Mouse (Mus musculus) lung, adult 18-20 months (tissue): ENCODE measurements around the gene Pfkp.
A peak's percentile ranks its signal among the peaks of the same experiment; 100 is the strongest.

Experiments used
- DNase-seq, 2 experiments: peaks; one replicate each; pipeline ENCODE4 v3.0.0; 2022; ENCODE audit warnings: mixed read lengths in 2 of 2

The Pfkp gene

GRCm38 (mm10) chr13:6648669-6649233 lies at the start of gene Pfkp:
Pfkp (minus strand) TSS chr13:6648777.
- peak; percentile 91 to 92 for DNase-seq

- no peak for DNase-seq
Observed at GRCm38 (mm10) chr13:6690607-6691006, 42.0 kb upstream of the Pfkp start.

GRCm38 (mm10) chr13:6689962-6690361 lies 41.4 kb upstream of the Pfkp start:
- peak; percentile 45 for DNase-seq

GRCm38 (mm10) chr13:6688790-6689433 lies 40.3 kb upstream of the Pfkp start:
- DNase-seq: peak; percentile 6 to 10

GRCm38 (mm10) chr13:6666887-6667286 lies 18.3 kb upstream of the Pfkp start:
- DNase-seq: no peak

GRCm38 (mm10) chr13:6665506-6665905 lies 16.9 kb upstream of the Pfkp start:
- no peak for DNase-seq

GRCm38 (mm10) chr13:6664216-6664615 lies 15.6 kb upstream of the Pfkp start:
- no peak for DNase-seq

- peak; percentile 17 to 26 for DNase-seq
Observed at GRCm38 (mm10) chr13:6659314-6659713, 10.7 kb upstream of the Pfkp start.

GRCm38 (mm10) chr13:6657300-6657699 lies 8.7 kb upstream of the Pfkp start:
- DNase-seq: no peak

GRCm38 (mm10) chr13:6649542-6649941 lies 965 bp upstream of the Pfkp start:
- DNase-seq: no peak

GRCm38 (mm10) chr13:6647992-6648668 lies 447 bp downstream of the Pfkp start:
- no peak for DNase-seq

GRCm38 (mm10) chr13:6647067-6647991 lies 1.2 kb downstream of the Pfkp start:
- DNase-seq: peak; percentile 65 to 68

- no peak for DNase-seq
Observed at GRCm38 (mm10) chr13:6646674-6647066, 1.9 kb downstream of the Pfkp start.

GRCm38 (mm10) chr13:6646266-6646665 lies 2.3 kb downstream of the Pfkp start:
- DNase-seq: no peak

GRCm38 (mm10) chr13:6643968-6644367 lies 4.6 kb downstream of the Pfkp start:
- DNase-seq: no peak

- no peak for DNase-seq
Observed at GRCm38 (mm10) chr13:6643026-6643425, 5.6 kb downstream of the Pfkp start.

- DNase-seq: peak in 1 of 2 experiments; percentile 11
Observed at GRCm38 (mm10) chr13:6642453-6642852, 6.1 kb downstream of the Pfkp start.

- no peak for DNase-seq
Observed at GRCm38 (mm10) chr13:6641497-6641896, 7.1 kb downstream of the Pfkp start.

- DNase-seq: peak in 1 of 2 experiments; percentile 9
Observed at GRCm38 (mm10) chr13:6639507-6640030, 9.0 kb downstream of the Pfkp start.

- DNase-seq: no peak
Observed at GRCm38 (mm10) chr13:6638976-6639375, 9.6 kb downstream of the Pfkp start.

- DNase-seq: no peak
Observed at GRCm38 (mm10) chr13:6638425-6638824, 10.2 kb downstream of the Pfkp start.

GRCm38 (mm10) chr13:6637534-6638124 lies 10.9 kb downstream of the Pfkp start:
- no peak for DNase-seq
